Mouse (Mus musculus) megakaryocyte, embryonic 14.5 days (primary cell): ENCODE measurements around the gene Xrra1.

ENCODE experiments used
- FLI1 ChIP-seq: IDR thresholded peaks from 2 replicates; pipeline ENCODE4 v1.6.1; 2012; ENCODE audit warnings: low read length, inconsistent platforms, mixed read lengths
- GATA1 ChIP-seq: IDR thresholded peaks from 3 replicates; pipeline ENCODE4 v1.6.1; 2012; ENCODE audit warnings: mixed read lengths, low read length, inconsistent platforms, borderline replicate concordance

DNA sequence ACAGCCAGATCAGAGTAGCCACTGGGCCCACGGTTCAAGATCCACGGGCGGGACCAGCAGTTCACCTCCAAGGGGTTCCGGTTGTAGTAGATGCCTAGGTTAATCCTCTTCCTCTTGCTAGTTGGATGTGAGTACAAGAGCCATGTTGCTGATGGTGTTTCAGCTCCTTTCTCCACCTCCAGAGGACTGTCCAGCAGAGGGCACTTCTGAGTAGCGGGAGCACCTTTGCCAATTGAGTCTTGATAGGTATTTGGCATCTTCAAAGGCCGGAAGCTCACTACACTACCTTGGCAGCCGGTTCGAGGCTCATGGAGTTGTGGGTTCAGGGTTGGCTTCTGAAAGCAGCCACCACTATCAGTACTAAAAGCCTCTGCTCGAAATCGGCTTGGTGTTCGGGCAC is 45.5 kb upstream of the Xrra1 start:
- TF ChIP-seq GATA1, result no peak
- TF ChIP-seq FLI1, result no peak
